ENCODE assay signal across 31 mouse cellular contexts in the genomic region with DNA sequence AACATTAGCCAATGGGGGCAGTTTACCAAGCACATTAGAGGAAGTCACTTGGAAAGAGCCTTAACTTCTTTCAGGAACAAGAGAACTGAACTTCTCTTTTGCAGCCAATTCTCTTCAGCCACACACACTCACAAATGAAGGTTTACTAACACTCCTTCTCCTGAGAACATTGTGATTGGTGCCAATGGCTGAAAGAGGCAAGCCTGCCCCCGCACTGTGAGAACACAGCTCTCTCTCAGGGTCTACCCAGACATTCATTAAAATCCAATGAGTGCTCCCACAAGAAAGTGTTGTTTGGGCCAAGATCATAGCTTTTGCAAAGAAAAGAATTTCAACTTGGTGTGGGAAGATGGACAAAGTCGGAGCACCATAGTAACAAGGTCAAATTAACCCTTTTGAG.
DNase-seq lines count a peak whose midpoint lies in the region; ATAC-seq and TF ChIP-seq lines count a peak whose summit lies in the region.
"Had no signal": no experiment of that assay in that cellular context is flagged by ENCODE, and none has a peak within 500 bp of the region (broad histone marks: within the 10 kb centered on the region; RNA-seq: fewer than 3 reads in every experiment).

No protein-coding gene starts in this region.

- no peak for TF ChIP-seq CTCF in midbrain, postnatal 0 days (IDR thresholded peaks at IDR 0.05)

- no peaks in the 10 kb centered on the region for H3K9me3 ChIP-seq in hindbrain, embryonic 16.5 days (ENCODE audit: control insufficient read depth, low read length)
- no peaks in the 10 kb centered on the region for H3K9me3 ChIP-seq in hindbrain, embryonic 12.5 days (replicated peaks)
- H3K9me3 ChIP-seq in midbrain, postnatal 0 days (ENCODE audit: low read length): no peaks in the 10 kb centered on the region
- no peaks in the 10 kb centered on the region for H3K9me3 ChIP-seq in midbrain, embryonic 11.5 days (ENCODE audit: control insufficient read depth, low read length)
- H3K9me3 ChIP-seq: embryonic facial prominence, embryonic 10.5 days; embryonic facial prominence, embryonic 13.5 days; forebrain, embryonic 10.5 days; forebrain, embryonic 13.5 days; heart, embryonic 12.5 days; heart, embryonic 15.5 days had no signal

- no peaks in the 10 kb centered on the region for H3K4me1 ChIP-seq in hindbrain, embryonic 16.5 days (ENCODE audit: control insufficient read depth, insufficient read depth, low read depth, low read length)
- H3K4me1 ChIP-seq in hindbrain, embryonic 12.5 days: no peaks in the 10 kb centered on the region
- H3K4me1 ChIP-seq in midbrain, postnatal 0 days (ENCODE audit: insufficient read depth, low read length): no peaks in the 10 kb centered on the region
- no peaks in the 10 kb centered on the region for H3K4me1 ChIP-seq in midbrain, embryonic 11.5 days (ENCODE audit: control insufficient read depth, insufficient read depth, low read length)
- H3K4me1 ChIP-seq: embryonic facial prominence, embryonic 13.5 days; forebrain, embryonic 10.5 days; forebrain, embryonic 13.5 days; heart, embryonic 12.5 days; heart, embryonic 15.5 days had no signal

- intact Hi-C loops in heart, postnatal 36 days (cut with DNase I): no loop called here

- H3K27me3 ChIP-seq in hindbrain, embryonic 16.5 days (replicated peaks; ENCODE audit: control insufficient read depth, insufficient read depth, low read length): no peaks in the 10 kb centered on the region
- no peaks in the 10 kb centered on the region for H3K27me3 ChIP-seq in hindbrain, embryonic 12.5 days
- no peaks in the 10 kb centered on the region for H3K27me3 ChIP-seq in midbrain, postnatal 0 days (ENCODE audit: insufficient read depth, low read length)
- H3K27me3 ChIP-seq in midbrain, embryonic 11.5 days (ENCODE audit: control insufficient read depth, insufficient read depth, low read length): no peaks in the 10 kb centered on the region
- H3K27me3 ChIP-seq: embryonic facial prominence, embryonic 13.5 days; forebrain, embryonic 13.5 days; heart, embryonic 12.5 days; heart, embryonic 15.5 days had no signal

- H3K4me3 ChIP-seq in hindbrain, embryonic 16.5 days (ENCODE audit: low read length): no peak overlapping the region
- no peak overlapping the region for H3K4me3 ChIP-seq in hindbrain, embryonic 12.5 days
- H3K4me3 ChIP-seq in midbrain, postnatal 0 days (ENCODE audit: low read depth, low read length): no peak overlapping the region
- H3K4me3 ChIP-seq in midbrain, embryonic 11.5 days (ENCODE audit: low read depth, low read length): no peak overlapping the region
- H3K4me3 ChIP-seq: embryonic facial prominence, embryonic 10.5 days; embryonic facial prominence, embryonic 13.5 days; erythroblast, embryonic 14.5 days; forebrain, embryonic 10.5 days; forebrain, embryonic 13.5 days; heart, embryonic 12.5 days; heart, embryonic 15.5 days had no signal

- H3K9ac ChIP-seq in hindbrain, embryonic 16.5 days (ENCODE audit: low read depth, low read length): no peak overlapping the region
- no peak overlapping the region for H3K9ac ChIP-seq in hindbrain, embryonic 12.5 days
- H3K9ac ChIP-seq in midbrain, postnatal 0 days (replicated peaks; ENCODE audit: low read length, poor library complexity, severe bottlenecking): no peak overlapping the region
- H3K9ac ChIP-seq in midbrain, embryonic 11.5 days (ENCODE audit: low read length): no peak overlapping the region
- H3K9ac ChIP-seq: embryonic facial prominence, embryonic 13.5 days; forebrain, embryonic 13.5 days; heart, embryonic 12.5 days; heart, embryonic 15.5 days; hindbrain, embryonic 14.5 days had no signal

- 78% methylated on average over 2 of the region's 2 CpGs for WGBS in hindbrain, embryonic 16.5 days
- WGBS in hindbrain, embryonic 12.5 days: 93% methylated on average over 2 of the region's 2 CpGs
- 85% methylated on average over 2 of the region's 2 CpGs for WGBS in midbrain, postnatal 0 days
- WGBS in midbrain, embryonic 11.5 days: 84% methylated on average over 2 of the region's 2 CpGs

- no peak overlapping the region for H3K27ac ChIP-seq in hindbrain, embryonic 16.5 days (ENCODE audit: low read depth, low read length)
- H3K27ac ChIP-seq in hindbrain, embryonic 12.5 days: no peak overlapping the region
- no peak overlapping the region for H3K27ac ChIP-seq in midbrain, postnatal 0 days (ENCODE audit: low read depth, low read length)
- H3K27ac ChIP-seq in midbrain, embryonic 11.5 days (ENCODE audit: low read depth, low read length): no peak overlapping the region
- H3K27ac ChIP-seq: embryonic facial prominence, embryonic 10.5 days; embryonic facial prominence, embryonic 13.5 days; forebrain, embryonic 10.5 days; forebrain, embryonic 13.5 days; heart, embryonic 15.5 days; hindbrain, embryonic 14.5 days had no signal

- peak; percentile 72 for ATAC-seq in hindbrain, embryonic 16.5 days
- no peak for ATAC-seq in hindbrain, embryonic 12.5 days (ENCODE audit: low FRiP score)
- ATAC-seq in midbrain, postnatal 0 days (ENCODE audit: low FRiP score): no peak
- no peak for ATAC-seq in midbrain, embryonic 11.5 days (ENCODE audit: low FRiP score)
- ATAC-seq: activated CD4-positive, CD25-positive, alpha-beta regulatory T cell, adult 4 months; CD4-positive, CD25-positive, alpha-beta regulatory T cell, adult 4 months; forebrain, embryonic 13.5 days; forebrain, embryonic 16.5 days; inflammation-experienced regulatory T-cells, adult 6 months; intestine, embryonic 16.5 days had no signal

- peak; percentile 6 for DNase-seq in cerebellum, adult 9-11 months
- no peak for DNase-seq in cerebellum, adult 8-10 months
- peak; percentile 26 for DNase-seq in midbrain, postnatal 0 days (ENCODE audit: low spot score)
- DNase-seq in midbrain, embryonic 11.5 days (ENCODE audit: low spot score, missing footprints): no peak
- peak; percentile 35 for DNase-seq in fibroblast of lung, adult 2 months (ENCODE audit: low read depth)
- DNase-seq in heart, postnatal 36 days: no peak
- DNase-seq: adrenal gland, adult 8-10 months; adrenal gland, postnatal 25 days; cerebellum, postnatal 10 days; cerebellum, postnatal 36 days; embryo, embryonic 11 days; gastrocnemius, postnatal 14 days; heart, adult 18-20 months; heart, postnatal 10 days; heart, postnatal 4 days; kidney, adult 18-20 months had no signal

- no peaks in the 10 kb centered on the region for H3K36me3 ChIP-seq in hindbrain, embryonic 16.5 days (ENCODE audit: control insufficient read depth, insufficient read depth, low read length)
- H3K36me3 ChIP-seq in hindbrain, embryonic 12.5 days: no peaks in the 10 kb centered on the region
- H3K36me3 ChIP-seq in midbrain, postnatal 0 days (ENCODE audit: insufficient read depth, low read length): no peaks in the 10 kb centered on the region
- no peaks in the 10 kb centered on the region for H3K36me3 ChIP-seq in midbrain, embryonic 11.5 days (ENCODE audit: control insufficient read depth, insufficient read depth, low read length)
- H3K36me3 ChIP-seq: embryonic facial prominence, embryonic 10.5 days; embryonic facial prominence, embryonic 13.5 days; forebrain, embryonic 10.5 days; heart, embryonic 12.5 days; heart, embryonic 15.5 days had no signal

- H3K4me2 ChIP-seq in hindbrain, embryonic 16.5 days (ENCODE audit: low read length): no peak overlapping the region
- H3K4me2 ChIP-seq in hindbrain, embryonic 12.5 days (replicated peaks): no peak overlapping the region
- H3K4me2 ChIP-seq in midbrain, postnatal 0 days (ENCODE audit: low read depth, low read length, poor library complexity, severe bottlenecking): no peak overlapping the region
- no peak overlapping the region for H3K4me2 ChIP-seq in midbrain, embryonic 11.5 days
- H3K4me2 ChIP-seq: embryonic facial prominence, embryonic 13.5 days; forebrain, embryonic 13.5 days; heart, embryonic 12.5 days; heart, embryonic 15.5 days; hindbrain, embryonic 14.5 days had no signal

Comparison
In these comparisons a context has a peak if more than half of its experiments do, and no peak if none do; other contexts are left out.
1. DNase-seq: peak in cerebellum, adult 9-11 months (single experiment), midbrain, postnatal 0 days (single experiment) and fibroblast of lung, adult 2 months (single experiment); none in cerebellum, adult 8-10 months (single experiment), midbrain, embryonic 11.5 days (single experiment) and heart, postnatal 36 days (0 of 2).